Mouse (Mus musculus) brain, adult 2 months (tissue): Measurements from ENCODE around the gene Vmn1r171.
"Not testable (repeated sequence)": the region's sequence is repeated elsewhere in the genome, so short reads cannot be mapped to it uniquely, and the experiment has no call there.

Experiments used
- DNase-seq: peaks from one replicate; pipeline ENCODE4 v3.0.0; 2011; ENCODE audit warnings: low read depth, low spot score

Vmn1r171 gene

DNA sequence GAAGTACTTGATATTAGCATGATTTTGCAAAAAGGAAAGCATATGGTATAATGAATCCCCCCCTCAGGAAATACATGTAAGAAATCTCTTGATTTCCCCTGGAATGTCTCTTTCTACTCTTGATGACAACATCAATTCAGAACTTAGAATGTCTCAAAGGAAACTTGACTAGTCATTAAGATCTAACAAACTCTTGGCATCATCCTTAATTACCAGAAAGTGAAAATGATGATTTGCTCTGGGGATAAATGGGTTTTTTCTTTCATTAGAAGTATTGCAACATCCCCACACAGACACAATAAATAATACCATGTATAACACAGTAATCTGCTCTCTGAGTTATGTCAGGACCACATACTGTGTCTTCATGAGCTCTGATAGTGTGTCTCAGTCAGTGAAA lies at the start of gene Vmn1r171:
TSS of gene Vmn1r171 (plus strand) at position 301 of the 400 bp plus-strand sequence.
- DNase-seq, result no peak

DNA sequence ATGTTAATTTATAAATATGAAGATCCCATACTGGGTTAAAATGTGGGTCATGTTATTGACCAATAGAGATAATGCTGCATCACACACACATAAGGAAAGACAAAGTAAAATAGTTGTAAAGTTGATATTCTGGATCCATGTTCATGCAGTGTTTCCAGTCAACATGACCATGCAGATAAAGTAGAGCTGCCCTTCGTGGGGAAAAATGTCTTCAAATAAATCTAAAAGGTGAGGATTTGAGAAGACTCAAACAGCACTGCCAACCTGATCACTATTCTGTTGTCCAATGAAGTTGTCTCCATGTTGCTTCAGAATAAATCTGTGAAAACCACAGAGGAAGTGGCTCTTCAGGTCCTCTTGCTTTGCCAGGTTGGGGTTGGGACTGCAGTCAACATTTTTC lies 24.6 kb upstream of the Vmn1r171 start, which contains the start of gene Vmn1r170:
TSS of gene Vmn1r170 (plus strand) at position 301 of the 400 bp plus-strand sequence.
- not testable (repeated sequence) for DNase-seq

DNA sequence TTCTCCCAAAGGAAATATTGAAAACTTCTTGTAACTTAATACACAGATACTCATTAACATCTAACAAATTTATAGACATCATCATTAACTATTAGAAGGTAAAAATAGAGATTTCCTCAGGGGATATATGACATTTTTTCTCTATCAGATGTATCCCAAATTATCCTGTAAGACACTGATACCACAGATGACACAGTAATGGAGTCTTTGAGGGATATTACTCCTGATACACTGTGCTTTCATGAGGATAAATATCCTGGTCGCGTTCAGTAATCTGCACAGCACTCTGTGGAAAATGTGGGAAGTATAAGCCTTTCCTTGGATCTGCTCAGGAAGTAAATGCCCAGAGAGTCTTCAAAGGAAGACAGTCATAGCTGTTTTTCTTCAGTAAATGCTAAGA lies 27.5 kb downstream of the Vmn1r171 start, which contains the start of gene Vmn1r172:
TSS of gene Vmn1r172 (plus strand) at position 301 of the 400 bp plus-strand sequence.
- DNase-seq, result no peak
